Mouse (Mus musculus) intestine, embryonic 14.5 days (tissue): Measurements from ENCODE around the gene Lingo4. TPM values are rescaled to one million over a fixed set of nuclear protein-coding genes. Genes with fewer than 3 reads are reported as not detected.

Experiments
- ATAC-seq: fragments of 200-750 bp; cut with Nextera tagmentation; replicated peaks from 2 replicates; pipeline ENCODE4 v1.8.0; 2017; ENCODE audit warnings: low read depth, moderate number of reproducible peaks, moderate TSS enrichment, moderate library complexity; ENCODE audit not compliant: low FRiP score, low TSS enrichment
- DNase-seq: peaks from one replicate; pipeline ENCODE4 v3.0.0-alpha.2; 2018; ENCODE audit warnings: low spot score
- H3K27ac ChIP-seq: fragments of 300-500 bp; sonication (generic); 2 replicates; pipeline ENCODE4 v1.5.1; 2014; ENCODE audit warnings: low read depth, mild to moderate bottlenecking, control low read depth
- H3K27me3 ChIP-seq: fragments of 300-500 bp; sonication (generic); replicated peaks from 2 replicates; pipeline ENCODE4 v1.6.1; 2014; ENCODE audit warnings: low read length, control low read depth; ENCODE audit not compliant: control insufficient read depth, insufficient read depth
- H3K36me3 ChIP-seq: fragments of 300-500 bp; sonication (generic); 2 replicates; pipeline ENCODE4 v1.6.1; 2014; ENCODE audit warnings: low read length, control low read depth; ENCODE audit not compliant: control insufficient read depth, insufficient read depth
- H3K4me1 ChIP-seq: fragments of 300-500 bp; sonication (generic); replicated peaks from 2 replicates; pipeline ENCODE4 v1.6.1; 2014; ENCODE audit warnings: low read length, control low read depth, mixed read lengths; ENCODE audit not compliant: control insufficient read depth, insufficient read depth
- H3K4me2 ChIP-seq: fragments of 300-500 bp; sonication (generic); 2 replicates; pipeline ENCODE4 v1.6.1; 2014; ENCODE audit warnings: low read length
- H3K4me3 ChIP-seq: fragments of 300-500 bp; sonication (generic); 2 replicates; pipeline ENCODE4 v1.5.1; 2014; ENCODE audit warnings: low read depth, low read length, control low read depth, mixed read lengths
- H3K9ac ChIP-seq: fragments of 300-500 bp; sonication (generic); 2 replicates; pipeline ENCODE4 v1.6.1; 2014; ENCODE audit warnings: mild to moderate bottlenecking, low read length
- H3K9me3 ChIP-seq: fragments of 300-500 bp; sonication (generic); 2 replicates; pipeline ENCODE4 v1.6.1; 2016; ENCODE audit warnings: low read length, control low read depth; ENCODE audit not compliant: control insufficient read depth
- WGBS: fragments of 180-500 bp; shearing (Covaris S2); extraction: QIAGEN DNeasy Blood & Tissue Kit; methylation state at CpG from one replicate; pipeline ENCODE4 v1.1.7; 2014; 5-methylcytosine and 5-hydroxymethylcytosine counted together
- polyA plus RNA-seq: library from polyadenylated mRNA; unstranded; fragments of >200 nt; fragmentation: Nextera tagmentation; extraction: Ambion mirVana; gene quantifications from 2 replicates; pipeline ENCODE4 v1.2.1, GENCODE M21; 2014

Gene Lingo4
- polyA plus RNA-seq, 1 experiment from 2014 or later = 0.38 TPM

GRCm38 (mm10) chr3:94404366-94405054 lies 6.2 kb downstream of the Lingo4 start:
- Histone ChIP-seq H3K9ac (no peak overlapping the region), H3K36me3 (no peaks in the 10 kb centered on the region), H3K27ac (no peak overlapping the region), H3K4me3 (no peak overlapping the region), H3K4me1 (no peaks in the 10 kb centered on the region), H3K27me3 (peaks cover 23% of the 10 kb centered on the region), H3K9me3 (no peaks in the 10 kb centered on the region), H3K4me2 (no peak overlapping the region)
- ATAC-seq (no peak), DNase-seq (no peak)
- 20% methylated on average over 7 of the region's 7 CpGs for WGBS

- Histone ChIP-seq H3K9me3 (no peaks in the 10 kb centered on the region), H3K27ac (no peak overlapping the region), H3K4me1 (no peaks in the 10 kb centered on the region), H3K4me2 (no peak overlapping the region), H3K4me3 (no peak overlapping the region), H3K9ac (no peak overlapping the region), H3K36me3 (no peaks in the 10 kb centered on the region), H3K27me3 (peaks cover 14% of the 10 kb centered on the region)
- ATAC-seq = no peak
- 62% methylated on average over 4 of the region's 4 CpGs for WGBS
- DNase-seq = no peak
Measured at GRCm38 (mm10) chr3:94405561-94405960, 7.2 kb downstream of the Lingo4 start.

- no peaks in the 10 kb centered on the region for H3K27me3 ChIP-seq
- H3K36me3 ChIP-seq = no peaks in the 10 kb centered on the region
- ATAC-seq (peak; percentile 40; the same call in 1 of the 2 replicates), DNase-seq (no peak)
- WGBS = 11% methylated on average over 25 of the region's 25 CpGs
- peak overlapping the region; percentile 43 for H3K9ac ChIP-seq
- H3K4me1 ChIP-seq = peaks cover 9% of the 10 kb centered on the region; the same call in 1 of the 2 replicates
- peak overlapping the region; percentile 69 for H3K4me2 ChIP-seq
- peak overlapping the region; percentile 42 for H3K4me3 ChIP-seq
- no peaks in the 10 kb centered on the region for H3K9me3 ChIP-seq
- no peak overlapping the region for H3K27ac ChIP-seq
Measured at GRCm38 (mm10) chr3:94412530-94412929, 14.2 kb downstream of the Lingo4 start.

- 6% methylated on average over 51 of the region's 52 CpGs for WGBS
- Histone ChIP-seq H3K9ac (peak within 1 kb of the TSS; percentile 43), H3K27me3 (no peaks in the 10 kb centered on the region), H3K4me3 (peak within 1 kb of the TSS; percentile 42), H3K27ac (no peak within 1 kb of the TSS), H3K4me2 (peak within 1 kb of the TSS; percentile 69), H3K4me1 (peaks cover 9% of the 10 kb centered on the region; the same call in 1 of the 2 replicates), H3K9me3 (no peaks in the 10 kb centered on the region), H3K36me3 (no peaks in the 10 kb centered on the region)
- DNase-seq = peak; percentile 94
- peak; percentile 99 for ATAC-seq
Measured at GRCm38 (mm10) chr3:94413031-94413679, 14.8 kb downstream of the Lingo4 start, which contains the start of gene Tdrkh. Gene Tdrkh, plus strand, starts transcription at chr3:94413273.

- no peaks in the 10 kb centered on the region for H3K9me3 ChIP-seq
- H3K9ac ChIP-seq = no peak overlapping the region
- 71% methylated on average over 2 of the region's 2 CpGs for WGBS
- no peaks in the 10 kb centered on the region for H3K4me1 ChIP-seq
- H3K4me2 ChIP-seq = no peak overlapping the region
- DNase-seq (no peak), ATAC-seq (no peak)
- H3K4me3 ChIP-seq = no peak overlapping the region
- no peak overlapping the region for H3K27ac ChIP-seq
- H3K36me3 ChIP-seq = no peaks in the 10 kb centered on the region
- no peaks in the 10 kb centered on the region for H3K27me3 ChIP-seq
Measured at GRCm38 (mm10) chr3:94430980-94431379, 32.7 kb downstream of the Lingo4 start.

GRCm38 (mm10) chr3:94434305-94434704 lies 36.0 kb downstream of the Lingo4 start:
- 70% methylated on average over 2 of the region's 2 CpGs for WGBS
- Histone ChIP-seq H3K36me3 (no peaks in the 10 kb centered on the region), H3K27ac (no peak overlapping the region), H3K4me2 (no peak overlapping the region), H3K4me3 (no peak overlapping the region), H3K9ac (no peak overlapping the region), H3K9me3 (no peaks in the 10 kb centered on the region), H3K27me3 (no peaks in the 10 kb centered on the region), H3K4me1 (no peaks in the 10 kb centered on the region)
- ATAC-seq (no peak), DNase-seq (no peak)

GRCm38 (mm10) chr3:94436420-94436819 lies 38.1 kb downstream of the Lingo4 start:
- Histone ChIP-seq H3K4me3 (no peak overlapping the region), H3K4me1 (no peaks in the 10 kb centered on the region), H3K27me3 (peaks cover 6% of the 10 kb centered on the region; the same call in 1 of the 2 replicates), H3K9ac (no peak overlapping the region), H3K4me2 (no peak overlapping the region), H3K36me3 (no peaks in the 10 kb centered on the region), H3K27ac (no peak overlapping the region), H3K9me3 (no peaks in the 10 kb centered on the region)
- 87% methylated on average over 9 of the region's 9 CpGs for WGBS
- DNase-seq = no peak
- ATAC-seq = no peak

- H3K27me3 ChIP-seq = peaks cover 6% of the 10 kb centered on the region; the same call in 1 of the 2 replicates
- no peak overlapping the region for H3K27ac ChIP-seq
- no peak overlapping the region for H3K4me3 ChIP-seq
- ATAC-seq (no peak), DNase-seq (no peak)
- peaks cover 7% of the 10 kb centered on the region for H3K4me1 ChIP-seq
- WGBS = 41% methylated on average over 3 of the region's 3 CpGs
- H3K4me2 ChIP-seq = no peak overlapping the region
- peaks cover 16% of the 10 kb centered on the region for H3K36me3 ChIP-seq
- H3K9ac ChIP-seq = no peak overlapping the region
- no peaks in the 10 kb centered on the region for H3K9me3 ChIP-seq
Measured at GRCm38 (mm10) chr3:94441182-94441581, 42.9 kb downstream of the Lingo4 start.
